Mouse (Mus musculus) neural tube, embryonic 14.5 days (tissue): ENCODE measurements at regions not wholly inside any gene's neighbourhood (a gene's known extent, or its start where the extent isn't known, plus 50 kb on each side); places are given as distances from the start of the nearest gene placed in this dataset.

Experiments
- ATAC-seq: fragments of 200-750 bp; cut with Nextera tagmentation; 2 replicates; pipeline ENCODE4 v1.8.0; 2017; ENCODE audit warnings: low read depth, mild to moderate bottlenecking, moderate TSS enrichment, moderate library complexity
- H3K27ac ChIP-seq: fragments of 300-500 bp; sonication (generic); 2 replicates; pipeline ENCODE4 v1.5.1; 2014; ENCODE audit warnings: low read depth, mild to moderate bottlenecking, control low read depth, low read length, moderate library complexity, mixed read lengths
- H3K27me3 ChIP-seq: fragments of 300-500 bp; sonication (generic); 2 replicates; pipeline ENCODE4 v1.6.1; 2014; ENCODE audit warnings: low read length; ENCODE audit not compliant: control insufficient read depth, insufficient read depth
- H3K36me3 ChIP-seq: fragments of 300-500 bp; sonication (generic); 2 replicates; pipeline ENCODE4 v1.6.1; 2014; ENCODE audit warnings: low read length, mixed read lengths; ENCODE audit not compliant: control insufficient read depth, insufficient read depth
- H3K4me1 ChIP-seq: fragments of 300-500 bp; sonication (generic); 2 replicates; pipeline ENCODE4 v1.6.1; 2014; ENCODE audit warnings: low read length; ENCODE audit not compliant: control insufficient read depth, insufficient read depth
- H3K4me2 ChIP-seq: fragments of 300-500 bp; sonication (generic); 2 replicates; pipeline ENCODE4 v1.6.1; 2014; ENCODE audit warnings: mild to moderate bottlenecking, low read depth, low read length, control low read depth
- H3K4me3 ChIP-seq: fragments of 300-500 bp; sonication (generic); 2 replicates; pipeline ENCODE4 v1.5.1; 2014; ENCODE audit warnings: low read depth, low read length, control low read depth, mixed read lengths
- H3K9ac ChIP-seq: fragments of 300-500 bp; sonication (generic); replicated peaks from 2 replicates; pipeline ENCODE4 v1.6.1; 2014; ENCODE audit warnings: low read depth, mild to moderate bottlenecking, control low read depth, low read length, mixed read lengths
- H3K9me3 ChIP-seq: fragments of 300-500 bp; sonication (generic); 2 replicates; pipeline ENCODE4 v1.6.1; 2016; ENCODE audit warnings: low read length; ENCODE audit not compliant: control insufficient read depth
- WGBS: fragments of 180-500 bp; shearing (Covaris S2); extraction: QIAGEN DNeasy Blood & Tissue Kit; methylation state at CpG from one replicate; pipeline ENCODE4 v1.1.7; 2014; 5-methylcytosine and 5-hydroxymethylcytosine counted together

DNA sequence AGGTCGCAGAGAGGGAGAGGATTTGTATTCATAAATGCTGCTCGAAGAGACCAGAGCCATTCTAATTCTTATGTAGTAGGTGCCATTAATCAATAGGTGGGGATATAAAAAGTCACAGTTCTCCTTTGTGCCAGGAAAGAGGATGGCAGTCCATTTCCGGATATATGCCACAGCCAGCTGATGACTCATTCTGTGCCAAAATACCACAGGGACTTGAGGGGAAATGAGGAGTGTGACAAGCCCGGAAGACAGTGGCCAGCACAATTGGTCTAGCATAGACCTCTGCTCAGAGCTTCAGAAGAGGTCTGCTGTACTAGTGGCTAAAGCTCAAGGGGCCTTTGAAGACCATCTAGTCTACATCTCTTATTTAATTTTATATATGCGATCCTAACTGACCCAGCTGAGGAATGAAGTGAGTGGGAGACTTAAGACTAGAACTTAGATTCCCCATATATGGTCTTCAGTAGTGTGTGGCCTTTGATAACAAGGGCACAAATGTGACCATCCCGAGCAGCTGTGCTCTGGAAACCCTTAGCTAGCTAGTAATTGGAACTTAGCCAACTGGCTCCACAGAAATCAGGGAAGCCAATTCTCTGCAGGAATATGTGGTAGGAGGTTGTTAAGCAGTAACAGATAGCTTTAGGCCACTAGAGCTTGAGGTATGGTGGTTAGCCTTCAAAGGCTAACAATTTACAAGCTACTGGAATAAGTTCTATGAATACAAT, 594.4 kb upstream of the Kif18a start:
- no peak overlapping the region for H3K4me2 ChIP-seq
- ATAC-seq, result 0 out of 2 replicates have a peak, but pooled peaks have one; percentile 31
- H3K27me3 ChIP-seq, result no peaks in the 10 kb centered on the region
- H3K4me1 ChIP-seq, result no peaks in the 10 kb centered on the region
- WGBS, result 70% methylated on average over 6 of the region's 6 CpGs
- no peak overlapping the region for H3K4me3 ChIP-seq
- no peak overlapping the region for H3K27ac ChIP-seq
- H3K9me3 ChIP-seq, result no peaks in the 10 kb centered on the region
- no peak overlapping the region for H3K9ac ChIP-seq
- H3K36me3 ChIP-seq, result no peaks in the 10 kb centered on the region

GRCm38 (mm10) chr2:108690091-108690490, 590.4 kb upstream of the Kif18a start:
- 58% methylated on average over 4 of the region's 4 CpGs for WGBS
- H3K36me3 ChIP-seq, result no peaks in the 10 kb centered on the region

GRCm38 (mm10) chr2:108691156-108692007, 589.2 kb upstream of the Kif18a start:
- Histone ChIP-seq H3K36me3 (no peaks in the 10 kb centered on the region), H3K9ac (no peak overlapping the region), H3K4me2 (no peak overlapping the region), H3K4me3 (no peak overlapping the region), H3K9me3 (no peaks in the 10 kb centered on the region), H3K4me1 (no peaks in the 10 kb centered on the region), H3K27ac (no peak overlapping the region), H3K27me3 (no peaks in the 10 kb centered on the region)
- ATAC-seq, result no peak
- WGBS, result 59% methylated on average over 10 of the region's 10 CpGs

More at GRCm38 (mm10) chr2:108690091-108690490, 590.4 kb upstream of the Kif18a start:
- Histone ChIP-seq H3K9me3 (no peaks in the 10 kb centered on the region), H3K4me2 (no peak overlapping the region), H3K27me3 (no peaks in the 10 kb centered on the region), H3K27ac (no peak overlapping the region), H3K4me3 (no peak overlapping the region), H3K9ac (no peak overlapping the region), H3K4me1 (no peaks in the 10 kb centered on the region)
- ATAC-seq, result no peak

DNA sequence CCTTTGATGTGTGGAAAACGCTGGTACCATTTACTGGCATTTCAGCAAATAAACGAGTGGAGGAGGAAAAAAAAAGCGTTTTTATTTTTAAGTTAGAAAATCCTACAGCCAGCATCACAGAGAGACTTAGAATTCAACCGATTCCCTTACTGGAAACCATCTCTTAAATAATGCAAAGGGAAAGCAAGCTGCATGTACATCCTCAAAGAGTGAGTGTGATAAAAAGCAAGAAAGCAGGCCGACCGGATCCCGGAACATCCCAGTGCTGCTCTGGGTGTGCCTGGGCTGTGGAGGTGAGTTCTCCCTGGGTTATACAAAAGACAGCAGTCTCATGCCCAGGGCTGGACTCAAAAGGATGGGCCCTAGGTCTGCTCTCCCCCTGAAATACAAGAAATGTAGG, 579.2 kb upstream of the Kif18a start:
- Histone ChIP-seq H3K27me3 (no peaks in the 10 kb centered on the region), H3K9me3 (no peaks in the 10 kb centered on the region), H3K36me3 (no peaks in the 10 kb centered on the region), H3K27ac (no peak overlapping the region), H3K4me2 (no peak overlapping the region), H3K4me1 (no peaks in the 10 kb centered on the region), H3K4me3 (no peak overlapping the region), H3K9ac (no peak overlapping the region)
- 77% methylated on average over 7 of the region's 7 CpGs for WGBS
- ATAC-seq, result no peak

GRCm38 (mm10) chr2:108707856-108708855, 572.4 kb upstream of the Kif18a start:
- Histone ChIP-seq H3K9me3 (no peaks in the 10 kb centered on the region), H3K27me3 (no peaks in the 10 kb centered on the region), H3K9ac (no peak overlapping the region), H3K4me2 (no peak overlapping the region), H3K4me3 (no peak overlapping the region), H3K36me3 (no peaks in the 10 kb centered on the region), H3K27ac (no peak overlapping the region), H3K4me1 (no peaks in the 10 kb centered on the region)
- ATAC-seq, result no peak
- WGBS, result 85% methylated on average over 5 of the region's 5 CpGs

DNA sequence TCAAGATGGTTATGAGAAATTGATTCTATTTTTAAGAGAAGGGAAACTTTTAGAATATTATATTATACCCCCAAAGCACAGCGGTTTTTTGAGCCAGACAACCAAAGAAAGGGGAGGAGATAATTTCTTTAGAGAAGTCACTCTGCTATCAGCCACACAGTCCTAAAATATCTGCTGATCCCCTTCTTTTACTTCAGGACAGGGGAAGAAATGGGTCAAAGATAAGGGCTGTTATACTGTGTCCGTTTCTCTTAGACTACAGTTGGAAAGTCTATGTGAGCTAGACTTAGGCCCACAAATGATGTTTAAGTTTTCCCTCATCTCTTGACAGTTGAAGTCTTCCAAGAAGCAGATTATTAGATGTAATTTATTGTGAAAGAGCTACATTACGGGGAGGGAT, 538.5 kb upstream of the Kif18a start:
- WGBS, result 90% methylated on average over 3 of the region's 3 CpGs
- Histone ChIP-seq H3K4me2 (no peak overlapping the region), H3K4me1 (no peaks in the 10 kb centered on the region)

GRCm38 (mm10) chr2:108743511-108743910, 537.0 kb upstream of the Kif18a start:
- Histone ChIP-seq H3K36me3 (no peaks in the 10 kb centered on the region), H3K27ac (no peak overlapping the region), H3K9me3 (no peaks in the 10 kb centered on the region), H3K27me3 (no peaks in the 10 kb centered on the region), H3K4me2 (no peak overlapping the region), H3K4me3 (no peak overlapping the region), H3K9ac (no peak overlapping the region), H3K4me1 (no peaks in the 10 kb centered on the region)
- WGBS, result 47% methylated on average over 2 of the region's 2 CpGs
- no peak for ATAC-seq

More for the DNA sequence above, 538.5 kb upstream of the Kif18a start:
- H3K4me3 ChIP-seq, result no peak overlapping the region
- ATAC-seq, result no peak
- no peaks in the 10 kb centered on the region for H3K36me3 ChIP-seq
- no peak overlapping the region for H3K9ac ChIP-seq
- H3K9me3 ChIP-seq, result no peaks in the 10 kb centered on the region
- no peak overlapping the region for H3K27ac ChIP-seq
- no peaks in the 10 kb centered on the region for H3K27me3 ChIP-seq

GRCm38 (mm10) chr2:108744797-108745196, 535.7 kb upstream of the Kif18a start:
- Histone ChIP-seq H3K9ac (no peak overlapping the region), H3K4me2 (no peak overlapping the region), H3K4me3 (no peak overlapping the region), H3K36me3 (no peaks in the 10 kb centered on the region), H3K27me3 (no peaks in the 10 kb centered on the region), H3K4me1 (no peaks in the 10 kb centered on the region), H3K9me3 (no peaks in the 10 kb centered on the region), H3K27ac (no peak overlapping the region)
- ATAC-seq, result no peak
- 80% methylated on average over 2 of the region's 2 CpGs for WGBS
